Mouse (Mus musculus) kidney, postnatal 36 days (tissue): ENCODE data around the gene Anpep.
"Not testable (repeated sequence)": the region's sequence is repeated elsewhere in the genome, so short reads cannot be mapped to it uniquely, and the experiment has no call there.

Source experiments
- DNase-seq, 2 experiments: peaks; one replicate each; pipeline ENCODE4 v3.0.0; 2021 to 2022; ENCODE audit warnings: mixed read lengths in 2 of 2

Gene Anpep

GRCm38 (mm10) chr7:79810611-79811506 is 50.0 kb downstream of the Anpep start, which contains the start of gene Mesp2:
TSS of gene Mesp2 (plus strand) at chr7:79810727.
- peak; percentile 70 to 90 for DNase-seq

DNA sequence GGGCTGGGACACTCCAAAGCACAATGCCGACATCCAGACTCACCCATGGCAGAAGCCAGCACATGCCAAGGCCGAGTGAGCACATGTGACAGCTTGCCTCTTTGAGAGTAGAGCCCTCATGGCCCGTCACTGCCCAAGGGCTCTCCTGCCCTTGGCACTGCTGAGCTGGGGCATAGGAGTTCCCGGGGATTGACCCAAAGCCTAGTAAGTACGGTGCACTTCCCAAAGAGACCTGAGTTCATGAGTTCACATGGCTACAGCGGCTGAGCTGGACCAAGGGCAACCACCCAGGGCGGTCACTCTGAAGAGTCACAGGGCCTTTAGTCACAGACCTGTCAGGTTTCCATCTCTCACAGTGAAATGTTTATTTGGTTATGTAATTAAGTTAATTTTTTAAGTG is 52.3 kb downstream of the Anpep start:
- peak in 1 of 2 experiments; percentile 32 for DNase-seq

DNA sequence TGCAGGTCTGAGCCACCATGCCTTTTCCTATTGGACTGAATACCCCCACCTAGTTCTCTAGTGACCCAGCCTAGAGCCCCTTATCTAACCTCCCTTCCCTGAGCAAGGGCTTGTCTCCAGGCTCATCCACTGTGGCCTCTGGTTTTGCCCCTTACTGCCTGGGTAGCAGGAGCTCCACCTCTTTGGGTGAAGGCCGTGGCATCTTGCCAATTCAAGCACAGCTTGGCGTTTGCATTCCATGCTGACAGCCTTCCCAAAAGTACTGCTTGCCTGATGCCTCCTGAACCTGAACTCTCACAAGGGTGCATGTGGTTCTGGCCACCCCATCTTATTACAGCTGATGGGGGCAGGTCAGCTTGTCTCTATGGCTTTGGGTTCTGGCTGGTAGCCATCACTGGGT is 57.0 kb downstream of the Anpep start:
- peak; percentile 39 to 67 for DNase-seq

- no peak for DNase-seq
Measured at GRCm38 (mm10) chr7:79802037-79802436, 58.8 kb downstream of the Anpep start.

DNA sequence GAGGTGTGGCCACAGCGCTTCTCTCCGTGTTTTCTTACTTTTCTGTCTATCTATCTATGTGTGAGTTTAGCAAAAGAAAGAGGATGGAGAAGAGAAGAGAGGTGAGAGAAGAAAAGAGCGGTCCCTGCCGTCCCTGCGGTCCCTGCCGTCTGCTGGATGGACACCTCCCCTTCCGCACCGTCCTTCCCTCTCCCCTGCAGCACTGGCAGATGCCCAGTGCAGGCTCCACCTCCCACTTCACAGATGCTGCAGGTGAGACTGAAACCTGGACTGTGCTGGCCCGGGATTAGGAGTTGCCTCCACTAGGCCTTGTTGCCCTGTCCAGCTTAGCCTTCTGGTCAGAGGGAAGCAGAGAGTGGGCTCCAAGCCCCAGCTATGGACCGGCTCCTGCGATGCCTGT is 59.5 kb downstream of the Anpep start:
- no peak for DNase-seq

DNA sequence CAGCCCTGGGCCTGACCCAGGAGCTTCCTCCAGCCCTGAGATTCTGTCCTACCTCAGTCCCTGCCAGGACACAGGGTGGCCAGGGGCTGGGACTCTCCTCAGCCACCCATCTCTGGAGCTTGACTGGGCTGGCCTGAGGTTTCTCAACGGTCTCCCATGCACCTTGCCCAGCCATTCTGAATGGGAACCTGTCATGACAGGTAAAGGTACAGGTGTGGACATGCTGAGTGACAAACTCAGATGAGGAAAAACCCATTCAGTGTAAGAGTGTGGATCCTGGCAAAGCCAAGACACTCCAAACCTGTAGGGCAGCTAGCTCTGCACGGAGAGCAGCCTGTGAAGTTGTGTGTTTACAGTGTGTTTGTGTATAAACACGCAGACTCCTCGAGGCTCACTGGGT is 60.5 kb downstream of the Anpep start:
- no peak for DNase-seq

- DNase-seq: no peak
Measured at GRCm38 (mm10) chr7:79799506-79799905, 61.4 kb downstream of the Anpep start.

DNA sequence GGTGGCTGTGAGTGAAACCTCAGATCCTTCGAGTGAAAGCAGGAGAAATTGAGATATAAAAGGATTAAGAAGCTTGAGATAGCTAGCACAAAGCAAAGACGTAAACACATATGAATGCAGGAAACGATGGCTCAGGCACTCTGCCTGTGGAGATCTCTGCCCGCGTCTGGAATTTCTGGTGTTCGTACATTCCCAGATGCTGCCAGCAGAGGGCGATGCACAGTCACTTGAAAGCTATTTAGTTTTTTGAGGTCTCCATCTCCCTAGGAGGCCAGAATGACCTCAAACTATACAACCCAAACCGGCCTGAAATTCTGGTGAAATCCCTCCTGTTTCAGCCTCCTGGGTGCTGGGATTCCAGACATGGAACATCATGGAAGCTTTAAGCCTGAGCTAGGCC is 61.8 kb downstream of the Anpep start:
- peak; percentile 76 to 91 for DNase-seq

- DNase-seq: no peak
Measured at GRCm38 (mm10) chr7:79798606-79799005, 62.3 kb downstream of the Anpep start.

- DNase-seq: no peak
Measured at GRCm38 (mm10) chr7:79793688-79794087, 67.2 kb downstream of the Anpep start, which contains the start of gene Mesp1. TSS of gene Mesp1 (minus strand) at chr7:79793788.

DNA sequence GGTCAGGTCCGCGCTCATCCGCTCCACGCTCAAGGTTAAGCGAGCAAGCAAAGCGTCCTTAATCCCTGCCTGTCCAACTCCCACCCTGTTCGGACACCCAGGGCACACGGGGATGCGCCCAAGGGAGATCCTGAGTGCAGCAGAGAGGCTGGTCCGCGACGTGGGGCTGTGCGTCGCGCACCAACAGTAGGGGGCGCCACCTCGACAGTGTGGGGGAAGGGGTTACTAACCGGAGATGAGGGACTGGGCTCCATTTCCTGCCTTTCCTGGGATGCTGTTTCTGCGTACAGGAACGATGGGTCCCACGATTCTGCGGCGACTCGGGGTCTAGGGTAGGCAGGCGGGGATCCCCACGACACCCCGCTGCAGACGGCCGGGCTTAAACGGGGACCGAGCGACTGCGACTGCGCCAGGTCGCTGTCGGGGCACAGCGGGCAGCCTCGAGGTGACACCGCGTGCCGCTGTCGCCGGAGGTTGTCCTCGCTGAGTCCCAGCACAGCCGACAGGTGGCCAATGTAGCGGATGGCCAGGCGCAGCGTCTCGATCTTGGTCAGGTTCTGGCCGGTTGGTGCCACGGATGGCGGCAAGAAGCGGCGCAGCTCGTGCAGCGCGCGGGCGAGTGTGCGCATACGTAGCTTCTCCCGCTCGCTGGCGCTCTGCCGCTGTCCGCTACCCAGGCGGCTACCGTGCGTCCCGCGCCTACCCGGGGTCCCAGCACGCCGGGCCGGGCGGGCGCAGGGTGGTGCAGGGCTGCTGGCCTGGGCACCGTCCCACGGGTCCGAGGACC is 68.0 kb downstream of the Anpep start:
- peak; percentile 26 to 72 for DNase-seq

GRCm38 (mm10) chr7:79789812-79790211 is 71.0 kb downstream of the Anpep start:
- DNase-seq: not testable (repeated sequence)

- peak; percentile 74 to 88 for DNase-seq
Measured at GRCm38 (mm10) chr7:79786295-79786694, 74.6 kb downstream of the Anpep start.

- DNase-seq: peak in 1 of 2 experiments; percentile 21
Measured at GRCm38 (mm10) chr7:79782516-79782855, 78.4 kb downstream of the Anpep start.

DNA sequence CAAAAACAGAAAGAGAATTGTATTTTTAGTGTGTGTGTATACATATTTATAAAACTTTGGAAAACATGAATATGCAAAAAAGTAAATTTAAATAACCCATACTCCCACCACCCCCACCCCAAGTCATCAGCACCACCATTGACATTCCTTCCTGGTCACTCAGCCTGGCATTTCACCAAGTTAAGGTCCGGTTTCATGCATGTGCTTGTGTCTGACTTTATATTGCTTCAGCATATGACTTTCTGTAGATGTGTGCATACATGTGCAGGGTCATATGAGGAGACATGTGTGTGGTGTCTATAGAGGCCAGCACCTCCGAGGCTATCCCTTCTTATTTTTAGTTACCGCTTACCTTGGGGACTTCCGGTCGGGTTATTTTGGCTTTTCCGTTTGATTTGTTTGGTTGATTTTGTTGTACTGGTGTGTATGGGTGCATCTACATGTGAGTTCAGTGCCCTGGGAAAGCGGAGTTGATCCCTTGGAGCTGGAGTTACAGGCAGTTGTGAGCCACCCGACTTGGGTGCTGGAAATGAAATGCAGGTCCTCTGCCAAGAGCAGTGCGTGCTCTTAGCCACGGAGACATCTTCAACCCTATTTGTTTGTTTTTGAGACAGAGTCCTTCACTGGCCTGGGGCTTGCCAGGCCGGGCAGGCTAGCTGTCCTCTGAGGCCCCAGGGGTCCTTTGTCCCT is 78.9 kb downstream of the Anpep start:
- DNase-seq: peak; percentile 23 to 35

GRCm38 (mm10) chr7:79780647-79781626 is 79.9 kb downstream of the Anpep start:
- peak; percentile 79 to 88 for DNase-seq
